In genomic region chr7:16312672-16313311, GRCm38 (mm10) we compare ENCODE assay signal across 8 mouse cellular contexts. TPM values are rescaled to one million over a fixed set of nuclear protein-coding genes. Genes with fewer than 3 reads are reported as not detected.
DNase-seq lines count a peak whose midpoint lies in the region; ATAC-seq lines count a peak whose summit lies in the region.

No protein-coding gene starts in this region.

- peak overlapping the region; percentile 87 for H3K9ac ChIP-seq in lung, embryonic 15.5 days

- ATAC-seq in lung, embryonic 15.5 days (ENCODE audit: borderline replicate concordance, extremely low read depth, low FRiP score, low TSS enrichment) = peak; percentile 13; the same call in 1 of the 2 replicates

- no peaks in the 10 kb centered on the region for H3K36me3 ChIP-seq in lung, embryonic 15.5 days

- peaks cover 12% of the 10 kb centered on the region for H3K27me3 ChIP-seq in lung, embryonic 15.5 days

- DNase-seq in 416B (ENCODE audit: low read depth) = peak; percentile 99
- peak; percentile 42 for DNase-seq in T-cell, adult 2 months (ENCODE audit: low spot score)
- DNase-seq in embryo, embryonic 10 days (ENCODE audit: low spot score) = peak; percentile 95
- peak; percentile 87 to 90 for DNase-seq in heart, adult 18-20 months
- peak; percentile 63 for DNase-seq in kidney, adult 18-20 months
- peak; percentile 42 for DNase-seq in ovary, adult 18-20 months (ENCODE audit: low spot score)
- peak; percentile 51 for DNase-seq in urinary bladder, adult 2 months (ENCODE audit: low spot score)

- no peaks in the 10 kb centered on the region for H3K9me3 ChIP-seq in lung, embryonic 15.5 days

- H3K4me3 ChIP-seq in lung, embryonic 15.5 days = peak overlapping the region; percentile 64

- peaks cover 63% of the 10 kb centered on the region for H3K4me1 ChIP-seq in lung, embryonic 15.5 days

- H3K27ac ChIP-seq in lung, embryonic 15.5 days = peak overlapping the region; percentile 97

- WGBS in lung, embryonic 15.5 days = under 1% methylated on average over 12 of the region's 12 CpGs

- H3K4me2 ChIP-seq in lung, embryonic 15.5 days = peak overlapping the region; percentile 99

RNA-seq across cellular contexts. Expression of gene Bbc3, which starts 4.6 kb away (rescaled TPM):
- total RNA-seq in heart, adult 18-20 months (2021) = 1 to 10 TPM; 3.8 to 5.6 TPM
- polyA plus RNA-seq in lung, embryonic 15.5 days (2015; fragmentation: Nextera tagmentation; extraction: Ambion mirVana) = 10.3 and 12.0 TPM in 2 replicates
- 5.0 and 5.2 TPM in 2 replicates for polyA plus RNA-seq in urinary bladder, adult 2 months (2012; rRNA removed)

RNA-seq across cellular contexts. Expression of gene Ccdc9, which starts 26.2 kb away (rescaled TPM):
- 10 to 100 TPM; 26.3 to 29.6 TPM for total RNA-seq in heart, adult 18-20 months (2021)
- 22.4 and 23.0 TPM in 2 replicates for polyA plus RNA-seq in lung, embryonic 15.5 days (2015; fragmentation: Nextera tagmentation; extraction: Ambion mirVana)
- 61.4 and 104 TPM in 2 replicates for polyA plus RNA-seq in urinary bladder, adult 2 months (2012; rRNA removed)

RNA-seq across cellular contexts. Expression of gene Inafm1, which starts 39.4 kb away (rescaled TPM):
- 10 to 100 TPM; 15.3 to 16.2 TPM for total RNA-seq in heart, adult 18-20 months (2021)
- 14.7 and 16.4 TPM in 2 replicates for polyA plus RNA-seq in lung, embryonic 15.5 days (2015; fragmentation: Nextera tagmentation; extraction: Ambion mirVana)
- polyA plus RNA-seq in urinary bladder, adult 2 months (2012; rRNA removed) = 26.5 and 36.7 TPM in 2 replicates

RNA-seq across cellular contexts. Expression of gene C5ar1, which starts 53.5 kb away (rescaled TPM):
- 1 to 10 TPM; 4.4 to 7.5 TPM for total RNA-seq in heart, adult 18-20 months (2021)
- 2.5 and 2.7 TPM in 2 replicates for polyA plus RNA-seq in lung, embryonic 15.5 days (2015; fragmentation: Nextera tagmentation; extraction: Ambion mirVana)
- polyA plus RNA-seq in urinary bladder, adult 2 months (2012; rRNA removed) = 11.8 and 16.8 TPM in 2 replicates

Comparison
In these comparisons a context has a peak if more than half of its experiments do, and no peak if none do; other contexts are left out.
1. Peak in every context shown above with its lines: DNase-seq, ATAC-seq, H3K4me3 ChIP-seq and H3K27ac ChIP-seq.
2. DNase-seq: peak in every context shown above with its lines; median percentile 99 in 416B; 95 in embryo, embryonic 10 days; 88 in heart, adult 18-20 months; 63 in kidney, adult 18-20 months; 51 in urinary bladder, adult 2 months; 42 in T-cell, adult 2 months; 42 in ovary, adult 18-20 months.